Mouse (Mus musculus) NIH3T3 (cell line): ENCODE measurements around the gene Ndufa10.
"Not testable (repeated sequence)": the region's sequence is repeated elsewhere in the genome, so short reads cannot be mapped to it uniquely, and the experiment has no call there.

Experiments
- DNase-seq: peaks from one replicate; pipeline ENCODE4 v3.0.0-alpha.2; 2012; ENCODE audit warnings: low read depth

Gene Ndufa10

DNA sequence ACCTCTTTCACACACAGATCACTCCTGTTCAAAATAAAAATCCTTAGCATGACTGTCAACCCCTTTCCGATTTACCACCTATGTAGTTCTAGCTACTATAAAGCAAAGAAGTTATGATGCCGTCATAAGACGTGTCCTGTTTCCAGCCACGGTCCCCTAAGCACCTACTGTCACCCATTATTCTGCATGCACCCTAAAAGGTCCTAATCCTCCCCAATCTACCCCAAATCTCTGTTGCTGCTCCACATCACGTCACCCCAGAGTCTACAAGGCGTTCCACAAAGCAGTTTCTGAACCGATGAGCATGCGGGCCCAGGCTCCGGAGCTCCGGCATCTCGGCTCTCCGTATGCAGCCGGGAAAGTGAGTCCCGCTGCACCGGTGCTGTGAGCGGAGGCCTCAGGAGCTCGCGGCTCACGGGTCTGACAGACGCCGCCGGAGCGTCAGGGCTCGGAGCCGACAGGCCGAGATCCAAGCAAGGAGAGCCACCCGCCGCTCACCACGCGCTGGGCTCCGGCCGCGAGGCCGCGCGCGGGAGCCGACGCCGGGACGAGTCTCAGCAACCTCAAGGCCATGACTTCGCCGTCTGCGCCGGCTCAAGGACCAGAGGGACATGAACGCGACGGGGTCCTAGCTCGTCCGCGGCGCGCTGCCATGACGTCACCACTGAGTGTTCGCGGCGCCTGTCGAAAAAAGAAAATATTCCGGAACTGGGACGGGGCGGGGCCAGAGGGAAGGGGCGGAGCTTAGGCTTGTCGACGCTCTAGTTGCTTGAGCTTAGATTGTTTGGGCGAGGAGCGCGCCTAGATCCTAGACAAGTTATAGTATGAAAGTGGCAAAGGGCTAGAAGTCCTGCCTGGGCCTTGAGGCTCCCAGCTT lies at the start of gene Ndufa10:
Ndufa10 (minus strand) TSS at position 696 of the 877 bp plus-strand sequence.
- DNase-seq: peak; percentile 98

DNA sequence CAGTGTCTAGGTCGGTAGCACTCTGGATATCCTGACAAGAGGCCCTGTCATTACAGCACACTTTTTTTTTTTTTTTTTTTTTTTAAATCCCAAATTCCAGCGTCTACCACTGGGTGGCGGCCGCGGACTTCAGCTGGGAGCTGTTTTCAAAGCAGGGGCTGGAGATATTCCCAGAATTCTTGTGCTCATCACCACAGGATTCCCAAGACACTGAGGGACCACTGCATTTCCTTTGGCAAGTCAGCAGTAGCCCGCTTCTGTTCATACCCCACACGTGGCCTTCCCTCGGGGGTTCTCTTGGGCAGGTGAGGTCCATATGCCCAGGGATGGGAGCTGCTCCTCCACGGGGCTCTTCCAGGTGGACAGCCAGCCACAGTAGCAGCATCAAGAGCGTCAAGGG lies 47.7 kb upstream of the Ndufa10 start:
- DNase-seq: peak; percentile 87

DNA sequence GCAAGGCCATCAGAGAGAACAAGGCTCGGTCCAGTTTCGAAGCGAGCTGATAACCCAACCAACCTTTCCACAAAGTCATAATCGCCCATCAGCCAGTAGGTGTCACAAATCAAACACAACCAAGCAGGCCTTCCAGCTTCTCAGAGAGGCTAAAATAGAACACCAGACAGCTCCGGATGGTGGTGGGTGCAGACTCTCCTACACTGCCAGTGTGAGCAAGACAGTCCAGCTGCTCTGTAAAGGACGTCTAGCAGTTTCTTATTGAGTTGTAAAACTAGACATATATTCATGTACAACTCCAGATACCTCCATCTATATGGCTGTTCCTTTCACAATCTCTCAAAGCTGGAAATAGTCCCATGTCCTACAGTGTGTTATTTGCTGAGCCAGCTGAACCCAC lies 45.4 kb upstream of the Ndufa10 start:
- DNase-seq: no peak

DNA sequence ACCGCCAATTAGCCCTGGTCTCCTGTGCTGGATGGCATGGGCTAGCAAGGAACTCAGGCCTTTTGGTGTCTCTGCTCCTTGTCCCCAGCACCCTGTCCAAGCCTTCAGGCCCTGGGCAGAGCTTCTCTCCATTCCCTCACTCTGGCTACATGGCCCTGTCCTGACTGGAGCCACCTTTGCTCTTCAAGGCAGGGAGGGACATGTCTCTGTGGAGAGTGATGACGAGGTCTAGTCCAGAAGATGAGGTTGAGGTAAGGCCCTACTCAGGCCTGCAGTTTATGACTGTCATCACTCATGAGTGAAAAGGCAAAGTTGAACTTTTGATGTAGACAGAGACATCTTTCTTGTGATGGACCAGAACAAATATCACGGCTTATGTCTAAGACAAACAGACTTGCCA lies 44.9 kb upstream of the Ndufa10 start, which contains the start of gene Olfr1414:
Olfr1414 (minus strand) TSS at position 101 of the 400 bp plus-strand sequence.
- DNase-seq: no peak

DNA sequence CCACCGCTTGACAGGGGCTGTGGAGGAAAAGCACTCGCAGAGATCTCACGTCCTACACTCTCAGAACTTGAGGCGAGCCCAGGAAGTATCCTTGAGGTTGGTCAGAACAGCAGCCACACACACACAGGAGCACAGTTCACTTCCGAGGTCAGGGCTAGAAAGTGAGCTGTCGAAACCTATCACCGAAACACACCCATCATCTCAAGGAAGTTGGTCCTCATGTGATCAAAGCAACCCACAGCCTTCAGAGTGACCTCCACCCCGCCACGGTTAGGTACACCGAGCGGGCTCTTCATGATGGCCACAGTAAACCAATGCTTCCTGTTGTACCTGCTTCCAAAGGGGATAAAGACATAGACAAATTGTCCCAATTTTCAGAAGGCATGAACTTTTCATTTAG lies 41.7 kb upstream of the Ndufa10 start:
- DNase-seq: no peak

DNA sequence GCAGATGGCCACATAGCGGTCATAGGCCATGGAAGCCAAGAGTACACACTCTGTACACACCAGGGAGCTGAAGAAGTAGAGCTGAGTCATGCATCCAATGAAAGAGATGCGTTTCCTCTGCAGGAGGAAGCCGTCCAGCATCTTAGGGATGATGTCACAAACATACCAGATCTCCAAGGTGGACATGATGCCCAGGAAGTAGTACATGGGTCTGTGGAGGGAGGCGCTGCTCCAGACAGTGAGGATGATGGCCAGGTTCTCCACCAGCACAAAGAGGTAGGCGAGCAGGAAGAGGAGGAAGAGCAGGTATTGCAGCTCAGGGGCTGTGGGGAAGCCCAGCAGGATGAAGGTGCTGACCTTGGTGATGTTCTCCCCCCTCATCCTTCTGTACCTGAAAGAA lies 38.0 kb upstream of the Ndufa10 start:
- DNase-seq: not testable (repeated sequence)

DNA sequence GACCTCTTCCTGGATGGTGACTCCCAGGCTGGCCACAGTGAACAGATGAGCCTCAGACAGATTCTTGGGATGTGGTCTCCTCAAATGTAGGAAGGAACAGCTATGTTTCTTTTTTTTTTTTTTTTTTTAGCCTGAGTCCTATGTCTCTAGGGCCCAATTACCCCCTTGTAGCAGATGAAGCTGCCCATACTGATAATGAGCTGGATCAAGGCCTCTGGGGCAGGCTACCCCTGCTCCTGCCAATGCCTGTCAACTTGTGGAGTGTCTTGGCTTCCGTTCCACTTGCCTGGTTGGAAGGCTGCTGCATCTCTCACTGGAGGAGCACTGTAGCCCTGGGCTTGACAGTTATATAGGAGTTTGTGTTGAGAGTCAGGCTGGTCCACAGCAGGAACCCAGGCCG lies 22.3 kb upstream of the Ndufa10 start, which contains the start of gene Olfr1415:
Olfr1415 (minus strand) TSS at position 101 of the 400 bp plus-strand sequence.
- DNase-seq: no peak

DNA sequence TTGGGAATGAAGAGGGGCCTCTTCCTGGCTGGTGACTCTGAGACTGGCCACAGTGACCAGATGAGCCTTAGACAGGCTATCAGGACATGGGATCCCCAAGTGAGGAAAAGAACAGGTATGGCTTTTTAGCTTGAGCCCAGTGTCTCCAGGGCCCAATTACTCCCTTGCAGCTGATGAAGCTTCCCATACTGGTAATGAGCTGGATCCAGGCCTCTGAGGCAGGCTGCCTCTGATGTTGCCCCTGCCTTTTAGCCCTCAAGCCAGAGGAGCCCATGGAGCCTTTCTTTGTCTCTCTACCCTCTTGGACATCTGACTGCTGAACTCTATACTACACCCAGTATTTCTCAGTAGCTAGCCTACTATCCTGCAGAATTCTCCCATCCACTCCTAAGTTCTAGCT lies 11.4 kb upstream of the Ndufa10 start, which contains the start of gene Olfr1416:
Olfr1416 (minus strand) TSS at position 101 of the 400 bp plus-strand sequence.
- no peak for DNase-seq

DNA sequence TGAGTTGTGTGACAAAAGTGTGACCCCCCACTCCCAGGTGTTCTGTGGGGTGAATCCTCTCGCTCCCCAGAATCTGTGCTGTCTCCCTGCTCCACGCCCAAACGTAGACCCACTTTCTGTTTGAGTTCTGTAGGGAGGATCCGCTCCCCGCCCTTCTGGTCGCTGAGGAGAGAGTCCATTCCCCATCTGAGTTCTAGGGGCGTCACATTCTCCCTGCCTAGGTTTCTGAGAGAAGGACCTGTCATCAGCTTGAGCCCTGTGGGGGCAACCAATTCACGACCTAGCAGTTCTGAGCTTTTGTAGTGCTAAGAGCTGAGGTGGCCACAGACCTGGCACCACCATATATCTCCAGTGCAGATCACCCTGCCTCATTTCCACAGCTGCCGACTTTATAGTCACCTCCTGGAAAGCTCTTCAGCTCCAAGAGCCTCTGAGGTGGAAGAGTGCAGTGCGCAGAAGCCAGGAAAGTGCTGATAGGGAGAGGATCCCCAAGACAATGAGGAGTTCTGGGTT lies 462 bp upstream of the Ndufa10 start:
- DNase-seq: no peak

DNA sequence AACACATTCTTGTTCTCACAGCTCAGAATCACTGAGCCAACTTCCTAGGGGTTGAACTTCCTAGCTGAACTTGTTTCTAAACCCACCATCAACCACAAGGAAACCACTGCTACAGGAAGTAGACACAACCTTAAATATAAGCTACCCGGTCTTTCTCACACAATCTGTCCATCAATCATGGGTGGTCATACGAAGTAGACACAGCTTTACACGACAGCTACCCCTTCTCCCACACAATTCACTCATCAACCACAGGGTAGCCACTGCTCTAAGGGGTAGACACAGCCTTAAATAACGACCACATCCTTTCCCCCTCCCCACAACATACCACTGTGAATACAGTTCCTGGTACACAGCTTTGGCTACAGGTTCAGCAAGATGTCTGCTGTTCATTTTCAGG lies 4.8 kb downstream of the Ndufa10 start:
- no peak for DNase-seq

DNA sequence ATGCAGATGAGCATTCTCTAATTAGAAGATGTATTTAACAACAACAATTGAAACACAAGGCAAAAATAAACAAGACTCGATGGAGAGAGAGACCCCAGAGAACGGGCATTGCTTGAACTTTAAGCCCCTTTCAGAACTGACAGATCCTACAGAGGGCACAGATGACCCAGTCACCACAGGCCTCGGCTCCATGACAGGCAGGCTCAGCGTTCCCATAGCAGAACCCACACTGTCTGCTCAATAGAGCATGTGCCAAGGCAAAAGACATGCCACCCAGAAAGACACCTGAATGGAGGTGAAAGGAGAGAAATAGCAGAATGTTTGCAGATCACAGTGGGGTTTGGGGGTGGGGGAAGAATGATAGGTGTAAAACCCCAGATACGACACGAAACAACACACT lies 15.2 kb downstream of the Ndufa10 start:
- DNase-seq: no peak

DNA sequence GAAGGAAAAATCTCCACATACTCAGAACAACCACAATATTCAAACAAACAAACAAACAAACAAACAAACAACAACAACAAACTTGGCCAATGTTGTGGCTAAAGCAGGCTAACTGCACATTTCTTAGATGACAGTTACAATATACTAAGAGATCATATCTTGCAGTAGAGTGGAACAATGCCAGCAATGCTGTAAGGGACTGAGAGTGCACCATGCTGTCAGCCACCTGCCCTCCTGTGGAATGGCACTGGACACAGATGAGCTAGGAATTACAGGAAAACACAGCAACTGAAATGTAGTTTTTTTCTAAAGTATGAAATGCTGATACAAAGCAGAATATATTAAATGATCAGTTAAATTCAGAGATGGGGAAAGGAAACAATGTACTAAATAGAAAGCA lies 15.9 kb downstream of the Ndufa10 start:
- no peak for DNase-seq

DNA sequence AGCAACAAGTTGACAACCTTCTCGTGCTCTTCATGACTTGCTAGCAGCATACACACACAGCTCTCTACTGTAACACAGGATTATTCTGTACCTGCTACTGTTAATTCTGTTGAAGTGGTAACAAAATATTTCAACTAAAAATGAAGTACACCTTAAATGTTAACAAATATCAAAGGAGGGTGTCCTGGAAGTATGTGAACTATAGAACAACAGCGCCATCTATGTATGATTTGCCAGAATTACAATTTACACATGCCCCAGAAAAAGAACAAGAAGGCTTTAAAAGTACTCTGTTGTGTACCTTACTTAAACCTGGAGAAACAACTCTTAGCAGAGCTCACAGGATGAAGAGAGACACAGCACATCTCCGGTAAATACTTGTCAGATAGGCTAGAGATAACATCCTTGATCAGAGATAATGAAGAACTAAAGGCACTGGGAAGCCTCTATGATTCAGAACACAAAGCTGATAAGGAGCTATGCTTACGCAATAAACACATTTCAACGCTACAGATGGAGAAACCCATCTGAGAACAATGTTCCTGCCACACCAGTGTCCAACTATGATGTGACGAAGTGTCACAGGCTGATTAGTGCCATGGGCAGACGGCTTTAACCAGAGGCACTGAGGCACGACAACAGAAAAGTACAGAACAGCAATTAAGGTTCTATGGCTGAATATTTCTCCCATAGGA lies 19.8 kb downstream of the Ndufa10 start:
- DNase-seq: peak; percentile 79

DNA sequence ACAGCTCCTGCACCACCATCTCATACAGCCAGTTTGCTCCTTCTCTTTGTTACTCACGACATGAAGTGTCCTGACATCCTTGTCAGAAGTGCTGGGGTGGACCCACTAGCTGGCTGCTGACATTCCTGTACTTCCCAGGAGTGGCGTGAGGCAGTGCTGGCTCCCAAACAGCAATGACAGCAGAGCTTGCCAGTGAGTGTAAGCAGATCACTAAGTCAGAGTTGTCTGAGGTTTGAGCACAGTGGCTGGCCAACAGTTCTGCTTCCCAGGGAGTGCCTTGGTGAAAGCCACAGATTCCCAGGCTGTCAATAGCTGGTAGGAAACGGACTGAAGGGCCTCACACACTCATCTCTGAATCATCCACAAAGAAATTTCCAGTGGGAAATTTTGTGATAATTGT lies 25.4 kb downstream of the Ndufa10 start:
- peak; percentile 32 for DNase-seq

DNA sequence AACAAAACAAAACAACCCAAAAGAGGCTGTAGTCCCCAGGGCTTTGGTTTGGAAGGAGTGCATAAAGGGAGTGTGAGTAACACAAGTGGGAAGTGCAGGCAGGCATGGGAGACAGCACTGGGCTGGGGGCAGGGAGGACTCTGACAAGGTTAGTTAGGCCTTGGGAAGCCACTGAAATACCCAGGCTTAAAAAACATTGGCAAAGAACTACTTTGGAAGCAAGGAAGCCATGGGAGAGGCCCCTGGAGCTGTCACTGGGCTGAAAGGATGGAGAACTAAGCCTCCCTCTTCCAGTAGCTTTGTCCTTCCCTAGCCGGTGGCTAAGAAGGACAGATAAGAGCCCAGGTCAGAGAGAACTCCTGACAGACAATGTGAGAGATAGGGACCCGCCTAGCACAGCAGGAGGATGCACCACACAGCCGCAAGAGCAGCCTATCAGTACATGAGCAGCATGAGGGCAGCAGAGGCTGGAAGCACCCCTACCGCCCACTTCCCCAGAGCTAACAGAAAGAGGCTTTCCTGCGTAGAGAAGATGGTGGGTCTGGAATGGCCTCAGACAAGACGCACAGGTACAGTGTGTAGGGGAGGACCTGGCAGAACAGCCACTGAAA lies 32.1 kb downstream of the Ndufa10 start:
- DNase-seq: peak; percentile 26

DNA sequence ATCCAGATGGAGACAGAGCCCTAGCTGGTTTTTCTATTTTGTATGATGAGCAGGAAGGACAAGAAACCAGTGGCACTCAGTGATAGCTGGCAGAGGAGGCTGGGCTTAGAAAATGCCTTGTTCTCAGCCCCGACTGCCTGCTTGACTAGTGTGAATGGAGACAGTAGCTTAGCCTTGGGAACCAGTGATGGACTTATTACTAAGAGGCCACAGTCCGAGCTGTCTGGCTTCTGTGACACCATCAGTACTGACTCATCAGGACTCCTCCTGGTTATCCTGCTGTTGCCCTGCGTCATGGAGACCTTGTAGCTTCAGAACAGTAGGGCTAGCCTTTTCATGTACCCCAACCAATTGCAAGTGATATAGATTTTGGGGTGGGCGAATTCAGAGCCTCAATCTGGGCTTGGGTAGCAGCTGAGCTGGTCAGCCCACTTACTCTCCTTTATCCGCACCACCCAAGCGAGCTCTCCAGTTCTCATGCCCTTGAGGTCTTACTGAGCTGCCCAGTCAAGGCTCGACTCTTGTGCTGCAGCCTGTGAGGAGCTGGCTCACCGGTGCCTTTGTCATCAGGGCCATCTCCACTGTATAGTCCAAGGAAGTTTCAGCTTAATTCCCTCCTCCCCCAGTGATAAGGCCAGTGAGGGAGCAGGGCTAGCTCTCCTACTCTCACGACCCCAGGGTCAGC lies 33.5 kb downstream of the Ndufa10 start:
- DNase-seq: no peak

DNA sequence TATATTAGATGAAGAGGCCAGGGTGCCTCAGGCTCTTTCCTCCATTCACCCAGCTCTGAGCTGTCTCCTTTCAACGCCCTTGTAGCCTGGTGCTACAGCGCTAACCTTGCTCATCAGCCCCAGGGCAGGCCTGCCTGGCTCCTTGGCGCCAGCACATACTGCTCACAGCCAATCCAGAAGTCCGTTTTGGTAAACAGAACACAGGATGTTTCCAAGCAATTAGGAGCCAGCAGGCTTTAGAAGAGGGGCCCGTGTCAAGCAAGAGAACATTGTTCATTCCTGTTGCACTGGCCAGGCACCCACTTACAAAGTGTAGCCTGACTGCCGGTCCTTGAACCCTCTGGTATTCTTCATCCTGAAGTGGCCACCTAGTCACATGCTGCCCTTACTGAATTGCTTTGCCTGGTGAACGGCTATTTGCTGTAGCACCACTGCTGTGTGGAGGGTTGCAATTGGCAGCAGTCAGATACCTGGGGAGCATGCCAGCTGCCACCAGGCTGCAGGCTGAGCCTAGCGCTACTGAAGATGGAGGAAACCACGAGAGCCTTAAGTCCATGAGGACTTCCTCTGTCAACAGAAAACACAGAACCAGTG lies 35.9 kb downstream of the Ndufa10 start:
- DNase-seq: peak; percentile 44

DNA sequence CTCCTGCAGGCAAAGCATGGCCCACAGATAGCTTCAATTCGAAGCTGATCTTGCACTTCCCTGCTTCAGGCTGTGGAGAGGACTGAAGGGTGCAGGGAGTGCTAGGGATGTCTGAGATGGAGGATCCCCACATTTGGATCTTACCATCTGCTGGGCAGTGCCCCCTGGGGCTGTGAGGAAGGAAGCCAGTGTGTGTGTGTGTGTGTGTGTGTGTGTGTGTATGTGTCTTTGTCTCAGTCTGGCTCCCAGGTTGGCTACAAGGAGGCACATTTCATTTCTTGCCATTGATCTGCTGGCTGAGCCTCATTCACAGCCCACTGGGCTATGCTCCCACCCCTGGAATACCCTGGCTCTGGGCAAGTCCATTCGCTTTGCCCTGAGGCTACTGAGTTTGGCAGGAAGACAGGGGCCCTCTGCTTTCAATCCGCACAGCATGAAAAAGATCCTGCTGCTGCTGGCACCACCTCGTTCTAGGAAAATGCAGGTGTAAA lies 36.8 kb downstream of the Ndufa10 start:
- DNase-seq: peak; percentile 44

DNA sequence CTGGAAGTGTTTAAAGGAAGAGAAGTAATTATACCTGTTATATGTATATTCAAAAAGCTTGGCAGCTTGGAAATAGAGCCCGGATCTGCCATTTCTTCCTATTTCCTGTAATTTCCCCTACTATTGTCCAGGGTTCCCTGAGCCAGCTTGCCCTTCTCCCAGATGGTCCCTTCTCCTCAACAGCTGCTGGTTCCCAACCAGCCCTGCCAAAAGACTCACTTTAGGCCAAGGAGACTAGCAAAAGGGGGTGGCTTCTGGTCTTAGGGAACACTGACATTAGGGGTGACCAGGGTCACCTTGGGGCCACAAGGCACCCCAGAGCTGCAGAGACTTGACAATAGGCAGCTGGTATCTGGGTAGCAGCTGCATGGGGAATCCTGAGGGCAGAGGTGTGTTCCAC lies 38.7 kb downstream of the Ndufa10 start:
- DNase-seq: no peak

DNA sequence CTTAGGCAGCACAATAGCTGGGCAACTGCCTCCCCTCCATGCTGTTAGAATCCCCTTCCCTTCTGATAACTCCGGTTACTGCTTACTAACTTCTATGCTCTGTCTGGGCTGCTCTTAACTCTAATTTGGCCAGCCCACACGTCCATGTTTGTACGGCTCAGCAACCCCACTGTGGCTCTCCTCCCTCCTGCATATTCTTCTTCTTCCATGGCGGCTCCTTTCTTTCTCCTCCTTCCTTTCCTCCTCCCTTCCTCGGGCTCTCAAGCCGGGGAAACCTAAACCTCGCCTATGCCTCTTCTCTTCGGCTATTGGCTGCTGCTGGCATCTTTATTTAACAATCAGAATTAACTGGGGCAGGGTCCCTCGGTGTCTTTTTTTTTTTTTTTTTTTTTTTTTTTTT lies 40.9 kb downstream of the Ndufa10 start:
- no peak for DNase-seq

DNA sequence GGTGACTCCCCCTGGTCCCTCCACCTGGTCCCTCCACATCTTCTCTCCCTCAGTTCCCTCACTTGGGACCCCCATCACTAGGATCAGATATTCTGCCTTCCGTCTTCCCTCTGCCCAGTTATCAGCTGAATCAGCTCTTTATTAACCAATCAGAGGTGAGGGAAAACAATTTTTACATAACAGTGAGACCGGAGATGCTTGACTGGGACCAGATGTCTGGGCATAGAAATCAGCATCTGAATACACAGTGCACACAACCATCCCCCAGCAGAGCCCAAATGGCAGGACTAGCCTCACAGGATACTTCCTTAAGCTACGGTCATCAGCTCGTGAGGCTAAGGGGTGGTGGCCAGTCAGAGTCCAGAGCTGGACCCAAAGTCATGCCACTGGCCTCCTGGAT lies 41.6 kb downstream of the Ndufa10 start:
- DNase-seq: no peak
